Mouse (Mus musculus): ENCODE results near the gene Fbxw5. TPM values are rescaled to one million over a fixed set of nuclear protein-coding genes. Genes with fewer than 3 reads are reported as not detected.

Gene Fbxw5
- total and polyA plus RNA-seq, 3 experiments: 34.3 to 40.4 (median 37.4) TPM

DNA sequence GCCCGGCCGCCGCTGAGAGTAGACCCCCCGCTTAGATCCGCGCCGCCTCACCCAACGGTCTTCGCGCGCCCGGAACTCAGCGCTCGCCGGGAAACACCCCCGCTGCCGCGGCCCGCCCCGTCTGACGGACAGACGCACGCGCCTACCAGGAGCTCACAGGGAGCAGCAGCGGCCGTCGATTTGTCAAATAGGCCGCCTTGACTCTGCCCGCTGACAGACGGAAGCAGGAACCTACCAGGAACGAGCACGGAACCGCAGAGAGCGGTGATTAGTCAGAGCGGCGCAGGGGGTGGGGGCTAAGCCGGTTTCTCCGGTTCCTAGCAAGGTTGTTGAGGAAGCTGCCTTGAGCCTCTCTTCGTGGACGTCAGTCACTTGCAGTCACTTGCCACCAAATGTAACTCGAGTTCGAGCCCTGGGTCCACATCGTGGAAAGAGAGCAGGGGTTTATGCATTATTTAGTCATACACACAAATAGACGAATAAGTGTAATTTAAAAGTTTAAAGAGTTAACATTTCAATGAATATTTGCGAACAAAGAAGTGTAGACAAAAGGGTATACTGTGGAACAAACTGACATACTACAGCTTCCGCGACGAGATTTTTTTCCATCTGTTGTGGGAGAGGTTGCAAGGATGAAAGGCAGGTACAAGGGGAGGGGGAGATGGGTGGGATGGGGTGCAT lies 46.4 kb downstream of the Fbxw5 start, which contains the start of gene Traf2 (continued):
- TF ChIP-seq POLR2AphosphoS2 (IDR thresholded peaks at IDR 0.05; ENCODE audit: low read depth, low read length) (no peak), RAD21 (IDR thresholded peaks at IDR 0.05; ENCODE audit: low read depth, low read length) (no peak), ZKSCAN1 (IDR thresholded peaks at IDR 0.05; ENCODE audit: borderline replicate concordance, low read depth, low read length) (no peak), PAX5 (IDR thresholded peaks at IDR 0.05; ENCODE audit: low read length) (no peak), UBTF (IDR thresholded peaks at IDR 0.05; ENCODE audit: low read depth, low read length) (0 out of 2 replicates have a peak, but pooled peaks have one; percentile 7), NELFE (IDR thresholded peaks at IDR 0.05; ENCODE audit: low read depth, low read length) (peak; percentile 75; the same call in 1 of the 2 replicates), EP300 (IDR thresholded peaks at IDR 0.05; ENCODE audit: low read length) (no peak), JUN (IDR thresholded peaks at IDR 0.05; ENCODE audit: insufficient read depth, low read depth, low read length) (no peak), MAFK (IDR thresholded peaks at IDR 0.05; ENCODE audit: insufficient replicate concordance, low read length) (no peak), CHD1 (IDR thresholded peaks at IDR 0.05; ENCODE audit: low read depth, low read length) (no peak), MEF2A (IDR thresholded peaks at IDR 0.05; ENCODE audit: borderline replicate concordance, low read depth, low read length) (no peak; the same call in 1 of the 2 replicates), JUND (conservative IDR thresholded peaks at IDR 0.05; ENCODE audit: low read depth, low read length) (no peak), USF1 (IDR thresholded peaks at IDR 0.05; ENCODE audit: low read depth, low read length) (no peak), MYC (IDR thresholded peaks at IDR 0.05; ENCODE audit: low read depth, low read length) (no peak)

DNA sequence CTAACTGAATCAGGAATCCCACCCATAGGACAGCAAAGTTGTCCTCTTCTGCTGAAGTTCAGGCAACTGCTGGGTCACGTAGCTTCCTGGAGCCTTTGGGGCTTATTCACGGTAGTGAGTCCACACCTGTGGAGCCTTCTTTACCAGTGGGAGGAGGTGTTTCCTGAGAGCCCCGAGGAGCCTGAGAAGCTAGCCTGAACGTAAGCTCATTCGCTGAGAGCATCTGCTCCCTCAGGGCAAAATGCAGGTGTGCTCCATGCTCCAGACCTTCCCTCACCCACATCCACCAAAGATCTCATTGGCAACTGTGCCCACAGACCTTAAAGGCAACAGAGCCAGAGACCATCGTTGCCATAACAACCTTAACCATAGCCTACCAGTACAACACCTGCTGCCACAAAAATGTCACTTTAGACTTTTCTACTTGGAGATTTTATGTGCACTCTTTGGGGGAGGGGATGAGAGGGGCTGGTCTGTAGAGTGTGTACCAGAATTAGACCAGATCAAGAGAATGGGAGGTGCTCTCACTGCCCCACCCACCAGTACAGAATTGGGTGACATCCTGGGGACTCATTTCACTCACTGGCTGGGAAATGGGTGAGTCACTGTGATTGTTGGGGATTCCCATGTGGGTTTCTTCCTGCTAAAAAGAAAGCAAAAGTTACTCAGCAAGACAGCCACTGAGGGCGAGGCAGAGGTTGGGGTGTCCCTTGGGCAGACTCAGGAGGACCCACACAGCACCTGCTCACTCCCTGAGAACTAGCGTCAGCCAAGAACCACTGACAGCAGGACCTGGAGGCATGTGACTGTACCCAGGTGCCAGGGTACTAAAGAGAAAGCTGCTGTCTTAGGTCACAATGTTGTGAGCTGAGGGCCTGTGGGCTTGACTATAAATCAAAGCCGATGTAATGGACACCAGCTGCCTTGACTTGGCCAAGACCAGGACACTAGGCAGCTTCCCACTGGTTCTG lies 48.8 kb downstream of the Fbxw5 start:
- Histone ChIP-seq H3K4me2 (ENCODE audit: insufficient read depth, low read depth, poor library complexity, severe bottlenecking) (peak overlapping the region; percentile 48), H3K9ac (ENCODE audit: insufficient read depth, low read depth) (no peak overlapping the region), H3K79me2 (replicated peaks; ENCODE audit: control insufficient read depth, extremely low read depth, insufficient read depth, poor library complexity, severe bottlenecking) (peaks cover 21% of the 10 kb centered on the region), H3K27me3 (replicated peaks) (no peaks in the 10 kb centered on the region), H3K9me3 (replicated peaks; ENCODE audit: low read length) (no peaks in the 10 kb centered on the region), H3K4me3 (replicated peaks in 1 of 3; ENCODE audit: low read depth in 2 of 3, low read length in 2 of 3, poor library complexity in 1 of 3) (peak overlapping the region; percentile 14 to 33 (median 24)), H3K36me3 (replicated peaks in 1 of 2; ENCODE audit: control insufficient read depth in 1 of 2, insufficient read depth in 1 of 2, low read length in 1 of 2) (peaks cover 8 to 11% of the 10 kb centered on the region in 2 experiments), H3K4me1 (ENCODE audit: control insufficient read depth in 1 of 2, insufficient read depth in 2 of 2) (peaks cover 38 to 67% of the 10 kb centered on the region in 2 experiments), H3K27ac (ENCODE audit: insufficient read depth, low read depth) (peak overlapping the region; percentile 85)
- dilution Hi-C loops (cut with MboI; ENCODE audit: extremely low pct_ligation_motif_present, extremely low pct_unique_long_range_greater_than_20kb, low sequenced_read_pairs): no loop called here
- DNase-seq (ENCODE audit: extremely low read depth): peak; percentile 93
- in situ Hi-C loops (cut with MboI; ENCODE audit: low pct_ligation_motif_present, low pct_unique_long_range_greater_than_20kb, low sequenced_read_pairs): no loop called here
- TF ChIP-seq HCFC1 (IDR thresholded peaks at IDR 0.05; ENCODE audit: low read depth, low read length) (peak; percentile 47), NELFE (IDR thresholded peaks at IDR 0.05; ENCODE audit: low read depth, low read length) (peak; percentile 35; the same call in 1 of the 2 replicates), TCF12 (IDR thresholded peaks at IDR 0.05; ENCODE audit: low read depth, low read length) (peak; percentile 77), PAX5 (IDR thresholded peaks at IDR 0.05; ENCODE audit: low read length) (no peak), POLR2AphosphoS2 (IDR thresholded peaks at IDR 0.05; ENCODE audit: low read depth, low read length) (no peak), MEF2A (IDR thresholded peaks at IDR 0.05; ENCODE audit: borderline replicate concordance, low read depth, low read length) (peak; percentile 89), KAT2A (IDR thresholded peaks at IDR 0.05; ENCODE audit: insufficient replicate concordance, low read length) (0 out of 2 replicates have a peak, but pooled peaks have one; percentile 52), RAD21 (IDR thresholded peaks at IDR 0.05; ENCODE audit: low read depth, low read length) (no peak), USF2 (conservative IDR thresholded peaks at IDR 0.05; ENCODE audit: low read depth, low read length) (no peak; the same call in 1 of the 2 replicates), MAFK (IDR thresholded peaks at IDR 0.05; ENCODE audit: insufficient replicate concordance, low read length) (peak; percentile 62), ETS1 (conservative IDR thresholded peaks at IDR 0.05; ENCODE audit: low read depth, low read length) (peak; percentile 99), E2F4 (IDR thresholded peaks at IDR 0.05; ENCODE audit: insufficient replicate concordance, low read depth, low read length) (no peak), MAX (IDR thresholded peaks at IDR 0.05; ENCODE audit: low read length) (peak; percentile 65), ZMIZ1 (IDR thresholded peaks at IDR 0.05; ENCODE audit: low read depth, low read length) (no peak), ZNF384 (IDR thresholded peaks at IDR 0.05; ENCODE audit: low read depth, low read length) (no peak), SIN3A (IDR thresholded peaks at IDR 0.05; ENCODE audit: low read length) (peak; percentile 92), IRF4 (IDR thresholded peaks at IDR 0.05; ENCODE audit: low read depth, low read length) (peak; percentile 92), JUN (IDR thresholded peaks at IDR 0.05; ENCODE audit: insufficient read depth, low read depth, low read length) (peak; percentile 68), UBTF (IDR thresholded peaks at IDR 0.05; ENCODE audit: low read depth, low read length) (0 out of 2 replicates have a peak, but pooled peaks have one; percentile 63), CHD2 (IDR thresholded peaks at IDR 0.05; ENCODE audit: low read length) (peak; percentile 73), JUND (conservative IDR thresholded peaks at IDR 0.05; ENCODE audit: low read depth, low read length) (peak; percentile 73), EP300 (IDR thresholded peaks at IDR 0.05; ENCODE audit: low read length) (peak; percentile 81), CHD1 (IDR thresholded peaks at IDR 0.05; ENCODE audit: low read depth, low read length) (no peak), ZKSCAN1 (IDR thresholded peaks at IDR 0.05; ENCODE audit: borderline replicate concordance, low read depth, low read length) (no peak), GABPA (IDR thresholded peaks at IDR 0.05; ENCODE audit: insufficient replicate concordance, low read depth, low read length) (no peak), MYC (IDR thresholded peaks at IDR 0.05; ENCODE audit: low read depth, low read length) (peak; percentile 36; the same call in 1 of the 2 replicates), MXI1 (IDR thresholded peaks at IDR 0.05; ENCODE audit: low read depth, low read length) (peak; percentile 85), POLR2A (IDR thresholded peaks at IDR 0.05; ENCODE audit: low read depth, low read length) (peak; percentile 41)

Data from CH12.LX (cell line).